Mouse (Mus musculus): ENCODE results near the gene Fcgr3.

Gene Fcgr3

DNA sequence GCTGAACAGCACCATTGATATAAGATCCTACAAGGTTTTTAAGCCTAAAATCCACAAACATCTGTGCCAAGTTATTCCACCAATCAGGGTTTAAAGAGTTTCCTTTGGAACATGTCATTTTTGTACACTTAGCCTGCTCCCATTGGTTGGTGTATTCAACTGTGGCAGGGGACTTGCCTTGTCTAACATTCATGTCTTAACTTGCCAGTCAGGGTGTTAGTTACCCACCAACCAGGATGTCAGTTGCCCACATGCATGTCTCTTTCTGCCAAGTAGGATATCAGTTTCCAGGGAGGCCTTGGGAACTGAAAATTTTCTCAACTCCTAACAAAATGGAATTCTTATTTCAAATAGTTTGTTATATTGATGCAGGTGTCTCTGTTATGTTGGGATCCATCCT is 59.1 kb downstream of the Fcgr3 start:
- no peak for DNase-seq

DNA sequence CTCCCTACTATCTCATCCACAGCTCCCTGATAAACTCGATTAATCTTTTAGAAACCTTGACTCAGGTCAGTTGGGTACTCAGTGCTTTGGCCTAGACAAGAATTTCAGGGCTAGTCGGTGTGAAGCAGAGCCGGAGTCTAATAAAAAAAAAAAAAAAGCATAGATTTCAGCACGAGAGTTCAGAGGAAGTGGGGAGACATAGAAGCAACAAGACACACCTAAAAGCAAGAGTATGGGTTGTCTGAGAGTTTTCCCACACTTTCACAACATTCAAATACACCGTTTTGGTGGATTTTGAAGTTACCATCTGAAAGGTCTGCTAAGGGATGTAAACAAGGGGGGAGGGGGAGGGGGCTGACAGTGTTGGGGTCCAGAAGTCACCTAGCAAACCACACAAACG is 59.7 kb downstream of the Fcgr3 start:
- no peak for DNase-seq

Data from right cerebral cortex, postnatal 4 days (tissue).